Mouse (Mus musculus): ENCODE results near the gene Gm42372. TPM values are rescaled to one million over a fixed set of nuclear protein-coding genes. Genes with fewer than 3 reads are reported as not detected.

The Gm42372 gene
- total RNA-seq, 4 experiments from 2014 or later: not detected

GRCm38 (mm10) chr7:17030239-17030638 lies 47.4 kb downstream of the Gm42372 start:
- no peak for DNase-seq (ENCODE audit: low spot score)

Other genes with a start within 250 kb of the Gm42372 start
- 10 to 100 TPM; 65.2 to 74.9 (median 70.8) TPM for gene Ap2s1, start 244.7 kb upstream of the Gm42372 start, total RNA-seq (2022)
- 10 to 100 TPM; 14.5 to 21.7 (median 17.7) TPM for gene Slc1a5, start 201.7 kb upstream of the Gm42372 start, total RNA-seq (2022)
- gene Strn4, start 167.2 kb upstream of the Gm42372 start, total RNA-seq (2022): 10 to 100 TPM; 47.9 to 61.2 (median 49.1) TPM
- 10 to 100 TPM; 47.3 to 56.4 (median 53.0) TPM for gene Fkrp, start 166.4 kb upstream of the Gm42372 start, total RNA-seq (2022)
- 10 to 100 TPM; 13.1 to 16.7 (median 14.8) TPM for gene Prkd2, start 140.2 kb upstream of the Gm42372 start, total RNA-seq (2022)
- gene Dact3, start 107.8 kb upstream of the Gm42372 start, total RNA-seq (2022): 1 to 10 TPM; 8.0 to 9.5 (median 8.6) TPM
- 1 to 10 TPM; 1.0 to 1.5 (median 1.1) TPM for gene Gng8, start 91.3 kb upstream of the Gm42372 start, total RNA-seq (2022)
- 1 to 10 TPM; 1.9 to 3.5 (median 3.1) TPM for gene Ptgir, start 76.6 kb upstream of the Gm42372 start, total RNA-seq (2022)
- gene Calm3, start 59.0 kb upstream of the Gm42372 start, total RNA-seq (2022): 100 to 1,000 TPM; 153 to 208 (median 191) TPM
- gene Pnmal2, start 38.4 kb upstream of the Gm42372 start, total RNA-seq (2022): 1 to 10 TPM; 3.5 to 4.9 (median 4.3) TPM
- gene Pnmal1, start 23.4 kb upstream of the Gm42372 start, total RNA-seq (2022): not detected
- gene Ccdc8, start 9.6 kb downstream of the Gm42372 start, total RNA-seq (2022): 1 to 10 TPM; 3.2 to 5.1 (median 4.5) TPM
- 100 to 1,000 TPM in 2 of 4 experiments, 10 to 100 TPM in 2; 95.4 to 106 (median 99.0) TPM for gene Ppp5c, start 44.8 kb downstream of the Gm42372 start, total RNA-seq (2022)
- gene Hif3a, start 79.3 kb downstream of the Gm42372 start, total RNA-seq (2022): 1 to 10 TPM in 2 of 4 experiments, under 1 TPM in 2; 0.80 to 3.1 (median 1.6) TPM
- under 1 TPM in 3 of 4 experiments, not detected in 1; 0.09 to 0.22 (median 0.14) TPM for gene Psg16, start 91.0 kb downstream of the Gm42372 start, total RNA-seq (2022)
- gene Ceacam3, start 167.2 kb downstream of the Gm42372 start, total RNA-seq (2022): not detected
- gene Psg29, start 220.4 kb downstream of the Gm42372 start, total RNA-seq (2022): not detected

Measured in heart, adult 8-10 months (tissue).